Mouse (Mus musculus) cerebellum, adult 18-20 months (tissue): ENCODE results near the gene Olfr766-ps1.
"Not testable (repeated sequence)": the region's sequence is repeated elsewhere in the genome, so short reads cannot be mapped to it uniquely, and the experiment has no call there.

Source experiments
- DNase-seq, 2 experiments: peaks; one replicate each; pipeline ENCODE4 v3.0.0; 2021

Olfr766-ps1 gene

GRCm38 (mm10) chr10:129068877-129069276 lies at the start of gene Olfr766-ps1:
Olfr766-ps1 (minus strand) TSS chr10:129068977.
- no peak for DNase-seq

GRCm38 (mm10) chr10:129117761-129118160 lies 49.0 kb upstream of the Olfr766-ps1 start, which contains the start of gene Olfr769:
Olfr769 (minus strand) TSS chr10:129117861.
- DNase-seq: no peak

- DNase-seq: no peak
Observed at GRCm38 (mm10) chr10:129115146-129115545, 46.4 kb upstream of the Olfr766-ps1 start.

GRCm38 (mm10) chr10:129101231-129101630 lies 32.5 kb upstream of the Olfr766-ps1 start:
- DNase-seq: no peak

- no peak for DNase-seq
Observed at GRCm38 (mm10) chr10:129099275-129099674, 30.5 kb upstream of the Olfr766-ps1 start, which contains the start of gene Olfr768. Olfr768 (minus strand) TSS chr10:129099375.

- not testable (repeated sequence) for DNase-seq
Observed at GRCm38 (mm10) chr10:129082810-129083209, 14.0 kb upstream of the Olfr766-ps1 start, which contains the start of gene Olfr767. Olfr767 (minus strand) TSS chr10:129082910.

GRCm38 (mm10) chr10:129049898-129050297 lies 18.9 kb downstream of the Olfr766-ps1 start, which contains the start of gene Olfr765:
Olfr765 (minus strand) TSS chr10:129049998.
- DNase-seq: not testable (repeated sequence)

- DNase-seq: no peak
Observed at GRCm38 (mm10) chr10:129039796-129040195, 29.0 kb downstream of the Olfr766-ps1 start, which contains the start of gene Olfr764-ps1. Olfr764-ps1 (minus strand) TSS chr10:129039896.

GRCm38 (mm10) chr10:129028343-129028742 lies 40.4 kb downstream of the Olfr766-ps1 start:
- DNase-seq: no peak

GRCm38 (mm10) chr10:129026018-129026662 lies 42.6 kb downstream of the Olfr766-ps1 start:
- peak in 1 of 2 experiments; percentile 23 for DNase-seq

- no peak for DNase-seq
Observed at GRCm38 (mm10) chr10:129023319-129023718, 45.5 kb downstream of the Olfr766-ps1 start.

- DNase-seq: no peak
Observed at GRCm38 (mm10) chr10:129014477-129014876, 54.3 kb downstream of the Olfr766-ps1 start.
